Mouse (Mus musculus) kidney, postnatal 4 days (tissue): Measurements from ENCODE around the gene Cmtm3.
A peak's percentile ranks its signal among the peaks of the same experiment; 100 is the strongest.
"Not testable (repeated sequence)": the region's sequence is repeated elsewhere in the genome, so short reads cannot be mapped to it uniquely, and the experiment has no call there.

Source experiments
- DNase-seq, 2 experiments: peaks; one replicate each; pipeline ENCODE4 v3.0.0; 2021; ENCODE audit warnings: mixed read lengths in 2 of 2

Gene Cmtm3

GRCm38 (mm10) chr8:104339229-104339982, at the start of gene Cmtm3:
TSS of gene Cmtm3 (plus strand) at chr8:104339410.
- DNase-seq, result peak; percentile 31 to 56

- not testable (repeated sequence) for DNase-seq
Observed at GRCm38 (mm10) chr8:104293081-104293480, 46.1 kb upstream of the Cmtm3 start, which contains the start of gene Cmtm2a. TSS of gene Cmtm2a (minus strand) at chr8:104293181.

GRCm38 (mm10) chr8:104294396-104294795, 44.8 kb upstream of the Cmtm3 start:
- DNase-seq, result no peak

- peak in 1 of 2 experiments; percentile 11 for DNase-seq
Observed at GRCm38 (mm10) chr8:104301577-104301976, 37.6 kb upstream of the Cmtm3 start.

- not testable (repeated sequence) for DNase-seq
Observed at GRCm38 (mm10) chr8:104302536-104302935, 36.7 kb upstream of the Cmtm3 start.

GRCm38 (mm10) chr8:104304962-104305361, 34.2 kb upstream of the Cmtm3 start:
- no peak for DNase-seq

GRCm38 (mm10) chr8:104308341-104308740, 30.9 kb upstream of the Cmtm3 start:
- DNase-seq, result not testable (repeated sequence)

GRCm38 (mm10) chr8:104309441-104310155, 29.6 kb upstream of the Cmtm3 start, which contains the start of the genes Gm45711 and Cmtm1:
TSS of gene Gm45711 (minus strand) at chr8:104310081.
TSS of gene Cmtm1 (minus strand) at chr8:104310145.
- DNase-seq, result not testable (repeated sequence)

- not testable (repeated sequence) for DNase-seq
Observed at GRCm38 (mm10) chr8:104312023-104312422, 27.2 kb upstream of the Cmtm3 start.

GRCm38 (mm10) chr8:104313311-104313710, 25.9 kb upstream of the Cmtm3 start:
- peak; percentile 28 to 39 for DNase-seq

- DNase-seq, result not testable (repeated sequence)
Observed at GRCm38 (mm10) chr8:104321267-104321666, 17.9 kb upstream of the Cmtm3 start, which contains the start of gene Gm11020. TSS of gene Gm11020 (plus strand) at chr8:104321567.

- not testable (repeated sequence) for DNase-seq
Observed at GRCm38 (mm10) chr8:104321930-104322329, 17.3 kb upstream of the Cmtm3 start, which contains the start of gene Cmtm2b. TSS of gene Cmtm2b (plus strand) at chr8:104322230.

- DNase-seq, result no peak
Observed at GRCm38 (mm10) chr8:104332665-104333631, 6.3 kb upstream of the Cmtm3 start.

GRCm38 (mm10) chr8:104333786-104334185, 5.4 kb upstream of the Cmtm3 start:
- no peak for DNase-seq

GRCm38 (mm10) chr8:104334196-104334595, 5.0 kb upstream of the Cmtm3 start:
- DNase-seq, result no peak

GRCm38 (mm10) chr8:104336806-104337205, 2.4 kb upstream of the Cmtm3 start:
- DNase-seq, result no peak

- no peak for DNase-seq
Observed at GRCm38 (mm10) chr8:104337890-104338289, 1.3 kb upstream of the Cmtm3 start.

GRCm38 (mm10) chr8:104339983-104340232, 698 bp downstream of the Cmtm3 start:
- DNase-seq, result no peak

- DNase-seq, result peak; percentile 85 to 91
Observed at GRCm38 (mm10) chr8:104340233-104341105, 1.3 kb downstream of the Cmtm3 start.

- peak; percentile 84 to 89 for DNase-seq
Observed at GRCm38 (mm10) chr8:104341106-104341561, 1.9 kb downstream of the Cmtm3 start.

- DNase-seq, result peak in 1 of 2 experiments; percentile 27
Observed at GRCm38 (mm10) chr8:104341678-104342077, 2.5 kb downstream of the Cmtm3 start.
